Mouse (Mus musculus) layer of hippocampus, adult 2 months (tissue): ENCODE results near the gene Krt78. TPM values are rescaled to one million over a fixed set of nuclear protein-coding genes. Genes with fewer than 3 reads are reported as not detected.

Source experiments
- DNase-seq, 2 experiments: peaks; one replicate each; pipeline ENCODE4 v3.0.0; 2022; ENCODE audit warnings: low spot score in 2 of 2
- H3K27ac ChIP-seq: fragments of 200-600 bp; 2 replicates; pipeline ENCODE4 v1.8.1; 2022
- H3K4me3 ChIP-seq: fragments of 200-600 bp; 2 replicates; pipeline ENCODE4 v1.8.1; 2022; ENCODE audit warnings: mild to moderate bottlenecking
- CTCF ChIP-seq: fragments of 200-600 bp; conservative IDR thresholded peaks from 2 replicates; pipeline ENCODE4 v1.8.1; 2022; ENCODE audit warnings: antibody characterized with exemption, mild to moderate bottlenecking, moderate library complexity
- total RNA-seq, 2 experiments: library from RNA; stranded (reverse); gene quantifications; 2 replicates each; pipeline ENCODE4 v1.2.3; 2021

Gene Krt78
- total RNA-seq, 2 experiments from 2014 or later: not detected

GRCm38 (mm10) chr15:101983949-101984601 lies 30.0 kb upstream of the Krt78 start:
- peak overlapping the region; percentile 27 for H3K4me3 ChIP-seq
- TF ChIP-seq CTCF: peak; percentile 73

GRCm38 (mm10) chr15:101983315-101983948 lies 29.3 kb upstream of the Krt78 start:
- Histone ChIP-seq H3K4me3 (no peak overlapping the region), H3K27ac (peak overlapping the region; percentile 83)
- no peak for TF ChIP-seq CTCF
- DNase-seq: no peak

More at GRCm38 (mm10) chr15:101983949-101984601, 30.0 kb upstream of the Krt78 start:
- peak overlapping the region; percentile 83 for H3K27ac ChIP-seq
- peak; percentile 93 to 95 for DNase-seq

GRCm38 (mm10) chr15:101980849-101981248 lies 26.8 kb upstream of the Krt78 start:
- no peak for DNase-seq

GRCm38 (mm10) chr15:101977043-101977726 lies 23.1 kb upstream of the Krt78 start:
- peak overlapping the region; percentile 47 for H3K4me3 ChIP-seq
- peak; percentile 43; the same call in 1 of the 2 replicates for TF ChIP-seq CTCF
- peak overlapping the region; percentile 84 for H3K27ac ChIP-seq
- peak; percentile 58 to 76 for DNase-seq

More at GRCm38 (mm10) chr15:101980849-101981248, 26.8 kb upstream of the Krt78 start:
- Histone ChIP-seq H3K27ac (no peak overlapping the region), H3K4me3 (no peak overlapping the region)
- TF ChIP-seq CTCF: no peak

GRCm38 (mm10) chr15:101976641-101977040 lies 22.6 kb upstream of the Krt78 start:
- Histone ChIP-seq H3K4me3 (peak overlapping the region; percentile 47; the same call in 1 of the 2 replicates), H3K27ac (peak overlapping the region; percentile 84)
- no peak for DNase-seq
- no peak for TF ChIP-seq CTCF

- DNase-seq: no peak
- no peak for TF ChIP-seq CTCF
- Histone ChIP-seq H3K4me3 (no peak overlapping the region), H3K27ac (no peak overlapping the region)
These were observed 21.9 kb upstream of the Krt78 start for GRCm38 (mm10) chr15:101976023-101976422.

- no peak overlapping the region for H3K4me3 ChIP-seq
- DNase-seq: no peak
- no peak overlapping the region for H3K27ac ChIP-seq
- TF ChIP-seq CTCF: no peak; the same call in 1 of the 2 replicates
These were observed 20.2 kb upstream of the Krt78 start for GRCm38 (mm10) chr15:101974083-101974845.

GRCm38 (mm10) chr15:101973414-101974077 lies 19.5 kb upstream of the Krt78 start:
- Histone ChIP-seq H3K27ac (no peak overlapping the region), H3K4me3 (no peak overlapping the region)
- peak; percentile 93 to 100 for DNase-seq
- TF ChIP-seq CTCF: peak; percentile 100

- peak in 1 of 2 experiments; percentile 48 for DNase-seq
- Histone ChIP-seq H3K4me3 (no peak overlapping the region), H3K27ac (no peak overlapping the region)
- TF ChIP-seq CTCF: peak; percentile 80
These were observed 16.4 kb upstream of the Krt78 start for GRCm38 (mm10) chr15:101970536-101970935.

- no peak overlapping the region for H3K27ac ChIP-seq
- H3K4me3 ChIP-seq: no peak overlapping the region
- no peak for TF ChIP-seq CTCF
- DNase-seq: no peak
These were observed 12.7 kb upstream of the Krt78 start for GRCm38 (mm10) chr15:101966808-101967207.

- Histone ChIP-seq H3K4me3 (no peak overlapping the region), H3K27ac (no peak overlapping the region)
- TF ChIP-seq CTCF: no peak
- DNase-seq: no peak
These were observed 4.8 kb upstream of the Krt78 start for GRCm38 (mm10) chr15:101958891-101959290.
